Mouse (Mus musculus): ENCODE measurements around the gene 6430548M08Rik. TPM values are rescaled to one million over a fixed set of nuclear protein-coding genes. Genes with fewer than 3 reads are reported as not detected.

The 6430548M08Rik gene
- 7.6 TPM for polyA plus RNA-seq (2014; fragmentation: Illumina TruSeq; extraction: RNeasy Lipid Tissue Mini Kit (QIAGEN cat#74804))

GRCm38 (mm10) chr8:120113758-120114255 lies at the start of gene 6430548M08Rik:
TSS of gene 6430548M08Rik (plus strand) at chr8:120114152.

GRCm38 (mm10) chr8:120101068-120101972 lies 12.6 kb upstream of the 6430548M08Rik start, which contains the start of gene Zdhhc7:
TSS of gene Zdhhc7 (minus strand) at chr8:120101482.

GRCm38 (mm10) chr8:120177318-120178123 lies 63.6 kb downstream of the 6430548M08Rik start, which contains the start of gene Fam92b:
TSS of gene Fam92b (minus strand) at chr8:120177466.

Other genes with a start within 250 kb of the 6430548M08Rik start
- gene Usp10, start 203.8 kb upstream of the 6430548M08Rik start, polyA plus RNA-seq (2014; fragmentation: Illumina TruSeq; extraction: RNeasy Lipid Tissue Mini Kit (QIAGEN cat#74804)), result 31.4 TPM
- 7.3 TPM for gene Gm20388, start 203.3 kb upstream of the 6430548M08Rik start, polyA plus RNA-seq (2014; fragmentation: Illumina TruSeq; extraction: RNeasy Lipid Tissue Mini Kit (QIAGEN cat#74804))
- 24.0 TPM for gene Crispld2, start 121.7 kb upstream of the 6430548M08Rik start, polyA plus RNA-seq (2014; fragmentation: Illumina TruSeq; extraction: RNeasy Lipid Tissue Mini Kit (QIAGEN cat#74804))
- gene Zdhhc7, start 12.7 kb upstream of the 6430548M08Rik start, polyA plus RNA-seq (2014; fragmentation: Illumina TruSeq; extraction: RNeasy Lipid Tissue Mini Kit (QIAGEN cat#74804)), result 0.60 TPM
- gene Fam92b, start 63.3 kb downstream of the 6430548M08Rik start, polyA plus RNA-seq (2014; fragmentation: Illumina TruSeq; extraction: RNeasy Lipid Tissue Mini Kit (QIAGEN cat#74804)), result not detected
- gene Gse1, start 114.3 kb downstream of the 6430548M08Rik start, polyA plus RNA-seq (2014; fragmentation: Illumina TruSeq; extraction: RNeasy Lipid Tissue Mini Kit (QIAGEN cat#74804)), result 1.1 TPM

Measured in ovary, adult 10 weeks (tissue).